Mouse (Mus musculus): ENCODE measurements around the gene Tfap2c.

The Tfap2c gene

GRCm38 (mm10) chr2:172549371-172550155 is at the start of gene Tfap2c:
TSS of gene Tfap2c (plus strand) at chr2:172549593.
- no peak for DNase-seq (ENCODE audit: low read depth)

DNA sequence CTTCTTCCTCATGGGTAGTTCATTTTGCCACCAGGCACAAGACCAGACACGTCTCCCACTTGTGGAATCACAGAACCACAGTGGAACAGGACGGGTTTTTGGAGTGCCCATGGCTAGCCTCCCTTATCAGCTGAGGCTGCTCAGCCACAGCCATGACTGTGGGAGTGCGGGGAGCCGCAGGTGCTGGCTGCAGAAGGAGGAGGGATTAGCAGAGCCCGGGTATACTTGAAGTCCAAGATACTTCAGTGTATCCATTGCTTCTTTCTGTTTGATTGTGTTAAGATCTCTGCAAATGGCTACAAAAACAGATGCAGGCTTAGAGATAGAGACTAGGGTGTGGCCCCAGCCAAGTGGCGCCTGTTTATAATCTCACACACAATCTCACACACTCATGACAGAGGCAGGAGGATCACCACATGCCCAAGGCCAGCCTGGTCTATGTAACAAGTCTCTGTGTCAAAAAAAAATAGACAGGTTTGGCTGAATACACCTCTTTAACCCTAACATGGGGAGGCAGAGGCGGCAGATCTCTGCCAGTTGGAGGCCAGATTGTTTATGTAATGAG is 48.6 kb upstream of the Tfap2c start:
- no peak for DNase-seq (ENCODE audit: low read depth)

- no peak for DNase-seq (ENCODE audit: low read depth)
Observed at GRCm38 (mm10) chr2:172501341-172501740, 48.1 kb upstream of the Tfap2c start.

GRCm38 (mm10) chr2:172502168-172502567 is 47.2 kb upstream of the Tfap2c start:
- no peak for DNase-seq (ENCODE audit: low read depth)

DNA sequence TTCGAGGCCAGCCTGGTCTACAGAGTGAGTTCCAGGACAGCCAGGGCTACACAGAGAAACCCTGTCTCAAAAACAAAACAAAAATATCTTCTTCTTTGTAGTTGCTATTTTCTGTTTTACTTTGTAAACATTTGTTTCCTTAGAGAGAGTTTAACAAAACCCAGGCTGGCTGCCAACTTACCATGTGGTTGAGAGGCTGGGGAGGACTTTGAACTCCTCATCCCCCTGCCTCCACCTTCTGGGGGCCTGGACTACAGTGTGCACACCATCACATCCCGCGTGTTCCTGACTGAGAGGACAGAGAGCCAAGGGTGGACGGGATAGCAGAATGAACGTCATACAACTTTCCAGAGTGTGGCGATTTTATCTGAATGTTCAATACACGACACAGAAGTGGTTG is 43.3 kb upstream of the Tfap2c start:
- DNase-seq (ENCODE audit: low read depth) = no peak

- DNase-seq (ENCODE audit: low read depth) = no peak
Observed at GRCm38 (mm10) chr2:172510056-172510712, 39.2 kb upstream of the Tfap2c start.

DNA sequence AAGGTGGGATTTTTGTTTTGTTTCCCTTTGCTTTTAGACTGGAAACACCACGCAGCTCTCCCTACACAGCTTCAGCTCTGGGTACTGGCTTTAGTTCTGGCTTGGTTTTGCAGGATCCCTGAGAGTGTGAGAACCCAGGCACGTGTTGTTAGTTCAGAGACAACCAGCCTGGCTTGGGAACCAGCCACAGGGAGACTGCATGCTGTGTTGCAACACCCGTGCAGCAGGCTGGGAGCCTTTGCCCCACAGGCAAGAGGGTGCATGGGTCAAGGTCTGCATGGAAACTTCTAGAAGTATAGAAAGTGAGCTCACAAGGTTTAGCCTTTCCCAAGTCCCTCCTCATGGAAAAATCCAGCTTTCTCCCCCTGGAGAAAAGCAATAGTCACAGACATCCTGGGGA is 38.5 kb upstream of the Tfap2c start:
- DNase-seq (ENCODE audit: low read depth) = no peak

DNA sequence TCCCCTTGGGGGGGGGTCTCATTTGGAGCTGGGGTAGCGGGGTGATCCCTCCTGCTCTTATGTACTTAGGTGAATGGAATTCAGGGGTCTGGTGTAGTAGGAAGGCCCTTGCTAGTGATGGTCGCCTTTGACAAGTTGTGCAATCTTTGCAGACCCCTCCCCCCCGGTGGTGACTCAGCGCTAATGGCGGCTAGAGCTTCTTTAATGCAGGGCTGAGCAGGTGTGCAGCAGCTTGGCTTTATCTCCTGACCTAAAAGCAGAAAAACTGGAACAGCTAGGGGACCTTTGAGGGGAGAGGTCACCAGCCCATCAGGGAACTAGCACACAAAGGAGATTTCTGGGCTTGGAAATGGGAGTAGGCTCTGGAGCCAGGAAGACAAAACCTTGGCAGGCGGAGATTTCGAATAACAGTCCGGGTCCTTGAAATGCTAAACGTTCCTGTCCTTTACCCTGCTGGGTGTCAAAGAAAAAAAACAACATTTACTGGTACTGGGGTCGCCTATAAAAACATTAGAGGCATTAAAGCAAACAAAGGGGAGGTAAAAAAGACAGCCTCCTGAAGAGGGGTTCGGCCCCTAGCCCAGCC is 32.9 kb upstream of the Tfap2c start:
- no peak for DNase-seq (ENCODE audit: low read depth)

DNA sequence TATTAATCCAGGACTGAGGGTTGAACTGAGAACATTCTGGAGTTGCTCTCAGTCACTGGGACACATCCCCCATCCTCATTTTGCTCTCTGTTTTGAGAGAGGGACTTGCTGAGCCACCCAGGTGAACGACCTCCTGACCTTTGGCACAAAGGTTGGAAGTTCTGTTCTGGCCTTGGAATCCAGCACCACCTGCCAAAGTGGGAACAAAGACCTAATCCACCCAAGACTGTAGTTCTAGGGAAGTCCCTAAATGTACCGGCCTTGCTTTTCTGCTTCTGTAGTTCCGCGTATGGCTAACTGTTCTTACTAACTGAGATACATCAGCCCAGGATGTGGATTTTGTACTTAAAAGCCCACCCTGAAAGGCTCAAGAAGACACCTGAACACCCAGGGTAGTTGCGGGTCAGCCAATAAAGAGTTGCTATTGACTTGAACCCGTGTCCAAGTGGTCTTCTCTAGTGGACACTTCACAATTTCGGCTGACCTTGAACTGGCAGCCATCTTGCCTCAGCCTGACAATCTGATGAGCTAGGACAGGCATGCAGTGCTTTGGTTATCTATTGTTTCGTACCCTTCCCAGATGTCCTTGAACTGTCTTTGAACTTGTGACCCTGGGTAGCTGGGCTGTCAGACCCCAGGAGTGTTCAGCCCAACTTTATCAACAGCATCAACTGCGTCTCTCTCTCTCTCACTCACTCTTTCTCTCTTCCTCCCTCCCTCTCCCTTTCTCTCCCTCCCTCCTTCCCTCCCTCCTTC is 28.6 kb upstream of the Tfap2c start:
- DNase-seq (ENCODE audit: low read depth) = no peak

DNA sequence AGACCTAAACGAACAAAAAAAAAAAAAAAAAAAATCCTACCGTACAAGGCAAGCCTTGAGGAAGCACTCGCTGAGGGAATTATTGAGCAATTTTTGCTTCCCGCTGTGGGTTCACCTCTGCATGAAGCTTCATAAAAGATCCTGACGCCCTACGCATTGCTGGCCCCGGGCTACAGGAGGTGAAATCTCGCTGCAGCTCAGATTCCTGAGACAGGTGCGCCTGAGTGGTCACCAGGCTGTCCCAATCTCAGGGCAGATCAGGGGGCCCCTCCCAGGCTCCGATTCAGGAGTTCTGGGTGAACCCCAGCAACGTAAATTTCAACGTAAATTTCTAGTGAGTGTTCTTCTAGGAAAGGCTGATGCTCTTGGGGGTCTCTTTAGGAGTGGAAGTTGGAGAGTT is 26.9 kb upstream of the Tfap2c start:
- no peak for DNase-seq (ENCODE audit: low read depth)

- DNase-seq (ENCODE audit: low read depth) = no peak
Observed at GRCm38 (mm10) chr2:172527175-172527574, 22.2 kb upstream of the Tfap2c start.

DNA sequence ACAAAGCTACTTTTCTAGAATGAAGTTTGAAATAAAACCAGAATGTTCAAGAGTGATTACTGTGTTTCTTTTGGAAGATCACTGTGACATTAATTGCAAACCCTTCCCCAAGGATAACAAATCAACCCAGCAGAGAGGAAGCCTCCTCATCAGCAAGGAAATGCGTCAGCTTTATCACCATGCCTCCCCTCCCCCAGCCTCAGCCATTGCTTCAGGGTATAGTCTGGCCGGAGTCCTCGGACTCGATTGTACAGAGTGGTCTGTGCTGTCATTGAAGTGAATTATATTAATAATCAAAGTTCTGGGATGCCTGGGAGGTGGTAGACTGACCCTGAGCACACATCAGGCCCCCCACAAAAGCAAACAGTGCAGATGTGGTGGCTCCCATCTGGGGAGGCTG is 5.4 kb upstream of the Tfap2c start:
- DNase-seq (ENCODE audit: low read depth) = no peak

DNA sequence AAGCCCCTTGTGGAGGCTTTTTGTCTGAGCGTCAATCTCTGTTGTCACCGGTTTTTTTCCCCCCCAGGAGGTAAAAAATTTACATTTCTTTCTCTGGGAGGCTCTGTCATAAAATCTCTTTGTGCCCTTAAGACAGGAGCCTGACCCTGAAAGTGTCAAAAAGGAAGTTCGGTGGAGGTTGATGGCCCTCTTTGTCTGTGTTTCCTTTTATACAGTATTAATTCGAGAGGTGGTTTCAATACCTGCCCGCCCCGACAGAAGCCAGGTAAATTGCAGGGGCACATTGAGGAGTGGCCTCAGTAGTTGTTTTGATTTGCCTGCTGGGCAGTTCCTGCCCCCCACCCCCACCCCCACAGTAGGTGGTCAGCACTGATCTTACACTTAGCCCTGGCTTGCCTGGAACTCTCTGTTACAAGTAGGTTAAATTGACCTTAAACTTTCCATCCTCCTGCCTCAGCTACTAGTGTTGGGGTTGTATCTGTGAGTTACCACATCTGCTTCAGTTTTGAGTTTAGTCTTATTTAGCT is 4.7 kb upstream of the Tfap2c start:
- no peak for DNase-seq (ENCODE audit: low read depth)

GRCm38 (mm10) chr2:172545592-172546235 is 3.7 kb upstream of the Tfap2c start:
- no peak for DNase-seq (ENCODE audit: low read depth)

DNA sequence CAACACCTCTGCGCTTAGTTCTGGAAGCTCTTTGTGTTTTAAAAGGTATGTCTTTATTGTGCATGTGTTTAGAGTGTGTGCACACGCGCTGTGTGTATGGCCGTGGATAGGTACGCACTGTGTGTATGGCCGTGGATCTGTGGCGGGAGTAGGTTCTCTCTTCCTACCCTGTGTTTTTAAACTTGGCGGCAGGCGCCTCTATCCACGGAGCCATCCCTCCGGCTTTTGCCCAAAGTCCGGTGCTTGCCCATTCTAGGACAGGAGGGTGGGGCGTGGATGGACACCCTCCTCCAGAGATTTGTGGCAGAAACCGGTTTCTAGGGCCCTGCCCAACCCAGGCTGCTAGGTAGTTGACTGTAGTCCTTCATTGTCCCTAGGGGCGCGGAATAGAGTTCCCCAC is 2.8 kb upstream of the Tfap2c start:
- DNase-seq (ENCODE audit: low read depth) = no peak

DNA sequence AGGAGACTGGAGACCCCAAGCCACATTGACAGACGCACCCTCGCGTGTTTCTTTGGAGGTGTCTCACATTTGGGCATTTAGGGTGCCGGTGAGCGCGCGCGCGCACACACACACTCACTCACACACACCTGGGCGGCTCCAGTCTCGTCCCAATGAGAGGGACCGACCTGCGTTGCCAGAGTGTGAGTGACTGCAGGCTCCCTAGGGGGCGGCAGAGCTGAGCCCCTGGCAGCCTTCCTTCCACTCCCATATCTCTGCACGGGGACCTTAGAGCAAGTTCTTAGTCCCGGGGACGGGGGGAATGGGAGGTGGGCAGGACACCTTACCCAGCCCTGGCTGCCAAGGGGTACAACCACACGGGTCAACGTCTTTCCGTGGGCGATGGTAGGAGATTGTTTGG is 2.3 kb upstream of the Tfap2c start:
- no peak for DNase-seq (ENCODE audit: low read depth)

GRCm38 (mm10) chr2:172547807-172548586 is 1.4 kb upstream of the Tfap2c start:
- DNase-seq (ENCODE audit: low read depth) = no peak

DNA sequence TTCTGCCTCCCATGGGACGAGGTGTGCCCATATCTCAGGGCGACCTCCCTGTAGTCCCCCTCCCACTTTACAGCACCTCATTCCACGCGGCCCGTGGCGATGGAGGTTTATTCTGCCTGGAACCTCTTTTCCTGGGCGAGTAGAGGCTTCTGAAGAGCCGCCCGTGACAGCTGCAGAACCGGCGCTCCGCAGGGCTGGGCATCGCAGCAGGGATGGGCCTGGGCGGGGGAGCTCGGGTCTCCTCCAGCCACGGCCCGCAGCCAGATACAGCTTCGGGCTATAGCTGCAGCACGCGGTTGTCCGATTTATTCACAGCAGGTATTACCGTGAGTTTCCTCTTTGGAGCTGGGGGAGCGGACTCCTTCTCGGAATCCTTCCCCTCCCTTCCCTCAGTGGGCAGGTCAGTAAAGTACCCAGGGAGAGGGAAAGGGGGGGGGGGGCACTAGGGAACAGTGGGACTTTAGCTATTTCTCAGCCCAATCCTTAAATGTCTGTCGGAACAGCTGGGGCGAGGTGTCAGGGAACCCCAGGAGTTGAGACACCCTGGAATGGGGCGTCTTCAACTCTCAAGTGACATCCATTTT is 629 bp upstream of the Tfap2c start:
- no peak for DNase-seq (ENCODE audit: low read depth)

GRCm38 (mm10) chr2:172550364-172551080 is 1.1 kb downstream of the Tfap2c start:
- DNase-seq (ENCODE audit: low read depth) = no peak

Data from c-Kit-positive CD71-negative TER-119-negative erythroid progenitor cells, embryonic 14.5 days (primary cell).